Mouse (Mus musculus): ENCODE measurements at regions not wholly inside any gene's neighbourhood (a gene's known extent, or its start where the extent isn't known, plus 50 kb on each side); places are given as distances from the start of the nearest gene placed in this dataset.

DNA sequence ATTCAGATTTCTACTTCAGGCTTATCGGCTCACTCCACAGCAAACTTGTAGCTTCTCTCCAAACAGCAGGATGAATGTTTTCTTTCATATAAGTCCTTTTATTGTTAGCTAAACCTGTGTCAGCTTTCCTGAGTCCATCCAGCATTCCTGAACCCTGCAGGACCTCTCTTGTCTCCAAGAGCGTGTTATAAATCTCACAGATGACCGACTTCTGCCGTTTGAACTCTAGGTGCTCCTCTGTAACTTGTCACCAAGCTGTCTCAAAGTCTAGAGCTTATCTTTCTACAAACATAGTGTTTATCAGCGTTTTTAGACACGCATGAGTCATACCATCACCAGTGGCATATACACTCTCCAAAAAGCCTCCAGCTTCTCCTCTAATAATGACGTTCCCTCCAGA, 132.4 kb upstream of the Tmc3 start:
- TF ChIP-seq CTCF (IDR thresholded peaks at IDR 0.05; ENCODE audit: borderline replicate concordance, control insufficient read depth, extremely low read depth, insufficient read depth, low read length, poor library complexity) (no peak), POLR2A (IDR thresholded peaks at IDR 0.05; ENCODE audit: control insufficient read depth, extremely low read depth, insufficient read depth, low read length, poor library complexity) (no peak)
